Mouse (Mus musculus) ES-Bruce4 (cell line): ENCODE measurements around the gene Baiap2. TPM values are rescaled to one million over a fixed set of nuclear protein-coding genes. Genes with fewer than 3 reads are reported as not detected.
A peak's percentile ranks its signal among the peaks of the same experiment; 100 is the strongest.

Experiments
- H3K27ac ChIP-seq: 2 replicates; pipeline ENCODE4 v1.5.1; 2012; ENCODE audit warnings: low read length, inconsistent platforms; ENCODE audit not compliant: insufficient read depth
- H3K27me3 ChIP-seq: 2 replicates; pipeline ENCODE4 v1.6.1; 2012; ENCODE audit warnings: mild to moderate bottlenecking, low read length, inconsistent platforms; ENCODE audit not compliant: control insufficient read depth, poor library complexity, insufficient read depth, severe bottlenecking
- H3K36me3 ChIP-seq: 2 replicates; pipeline ENCODE4 v1.6.1; 2012; ENCODE audit warnings: inconsistent platforms, mild to moderate bottlenecking, low read length, moderate library complexity; ENCODE audit not compliant: control insufficient read depth, poor library complexity, insufficient read depth, severe bottlenecking
- H3K4me1 ChIP-seq: one replicate; pipeline ENCODE4 v1.8.1; 2011; ENCODE audit warnings: low read length; ENCODE audit not compliant: control insufficient read depth, insufficient read depth
- H3K4me3 ChIP-seq: 2 replicates; pipeline ENCODE4 v1.5.1; 2011; ENCODE audit warnings: low read depth, mild to moderate bottlenecking, low read length
- H3K9ac ChIP-seq: 2 replicates; pipeline ENCODE4 v1.6.1; 2012; ENCODE audit warnings: low read depth, mild to moderate bottlenecking, inconsistent platforms; ENCODE audit not compliant: poor library complexity, severe bottlenecking
- H3K9me3 ChIP-seq: replicated peaks from 2 replicates; pipeline ENCODE4 v1.6.1; 2012; ENCODE audit warnings: mild to moderate bottlenecking, low read length, inconsistent platforms; ENCODE audit not compliant: control insufficient read depth, poor library complexity, insufficient read depth, severe bottlenecking
- CTCF ChIP-seq: IDR thresholded peaks from one replicate; pipeline ENCODE4 v1.8.1; 2011; ENCODE audit warnings: low read depth, low read length
- EP300 ChIP-seq: IDR thresholded peaks from 2 replicates; pipeline ENCODE4 v1.6.1; 2011; ENCODE audit warnings: low read depth, low read length; ENCODE audit not compliant: insufficient read depth
- POLR2A ChIP-seq: IDR thresholded peaks from one replicate; pipeline ENCODE4 v1.8.1; 2011; ENCODE audit warnings: low read length; ENCODE audit not compliant: insufficient read depth
- polyA plus RNA-seq: library from polyadenylated mRNA; stranded (reverse); fragments of >200 nt; gene quantifications from 2 replicates; pipeline ENCODE4 v1.2.4, GENCODE M21; 2011; ENCODE audit warnings: low read depth; ENCODE audit not compliant: missing spikeins, insufficient read depth, insufficient read length

Baiap2 gene
- polyA plus RNA-seq, 1 experiment = 15.6 TPM

- H3K36me3 ChIP-seq = no peaks in the 10 kb centered on the region
- H3K4me3 ChIP-seq = no peak overlapping the region
- no peaks in the 10 kb centered on the region for H3K9me3 ChIP-seq
- peaks cover 2% of the 10 kb centered on the region for H3K4me1 ChIP-seq
- H3K27ac ChIP-seq = no peak overlapping the region
- H3K9ac ChIP-seq = no peak overlapping the region
- TF ChIP-seq POLR2A (no peak), EP300 (peak; percentile 41; the same call in 1 of the 2 replicates)
- no peaks in the 10 kb centered on the region for H3K27me3 ChIP-seq
Observed at GRCm38 (mm10) chr11:120029431-120030144, 87.0 kb downstream of the Baiap2 start.

- peaks cover 2% of the 10 kb centered on the region for H3K4me1 ChIP-seq
- H3K27me3 ChIP-seq = no peaks in the 10 kb centered on the region
- H3K4me3 ChIP-seq = no peak overlapping the region
- TF ChIP-seq CTCF (peak; percentile 63), EP300 (no peak)
- no peaks in the 10 kb centered on the region for H3K9me3 ChIP-seq
- no peak overlapping the region for H3K9ac ChIP-seq
- no peak overlapping the region for H3K27ac ChIP-seq
- H3K36me3 ChIP-seq = no peaks in the 10 kb centered on the region
Observed at GRCm38 (mm10) chr11:120030145-120030901, 87.8 kb downstream of the Baiap2 start.

- H3K4me3 ChIP-seq = no peak overlapping the region
- no peaks in the 10 kb centered on the region for H3K9me3 ChIP-seq
- TF ChIP-seq EP300 = no peak
- no peak for TF ChIP-seq POLR2A
- TF ChIP-seq CTCF = no peak
- H3K9ac ChIP-seq = no peak overlapping the region
- H3K4me1 ChIP-seq = peaks cover 2% of the 10 kb centered on the region
- no peak overlapping the region for H3K27ac ChIP-seq
- no peaks in the 10 kb centered on the region for H3K27me3 ChIP-seq
- no peaks in the 10 kb centered on the region for H3K36me3 ChIP-seq
Observed at GRCm38 (mm10) chr11:120032052-120032451, 89.5 kb downstream of the Baiap2 start.

GRCm38 (mm10) chr11:120033473-120033872, 90.9 kb downstream of the Baiap2 start:
- Histone ChIP-seq H3K4me3 (no peak overlapping the region), H3K4me1 (peaks cover 2% of the 10 kb centered on the region), H3K27ac (no peak overlapping the region), H3K9me3 (no peaks in the 10 kb centered on the region), H3K27me3 (no peaks in the 10 kb centered on the region), H3K36me3 (no peaks in the 10 kb centered on the region), H3K9ac (no peak overlapping the region)
- TF ChIP-seq CTCF (no peak), POLR2A (no peak), EP300 (no peak)

GRCm38 (mm10) chr11:120034306-120034705, 91.7 kb downstream of the Baiap2 start:
- Histone ChIP-seq H3K27ac (no peak overlapping the region), H3K9me3 (no peaks in the 10 kb centered on the region), H3K36me3 (no peaks in the 10 kb centered on the region), H3K27me3 (no peaks in the 10 kb centered on the region), H3K4me1 (peaks cover under 1% of the 10 kb centered on the region), H3K9ac (no peak overlapping the region), H3K4me3 (no peak overlapping the region)
- no peak for TF ChIP-seq CTCF
- TF ChIP-seq POLR2A = no peak
- no peak for TF ChIP-seq EP300

GRCm38 (mm10) chr11:120034762-120035161, 92.2 kb downstream of the Baiap2 start:
- Histone ChIP-seq H3K4me3 (no peak overlapping the region), H3K9me3 (no peaks in the 10 kb centered on the region), H3K27me3 (no peaks in the 10 kb centered on the region), H3K36me3 (no peaks in the 10 kb centered on the region), H3K27ac (no peak overlapping the region), H3K4me1 (no peaks in the 10 kb centered on the region), H3K9ac (no peak overlapping the region)
- TF ChIP-seq CTCF (no peak), EP300 (no peak), POLR2A (no peak)
